Mouse (Mus musculus) MEL (cell line): Measurements from ENCODE around the gene Ppfia1.

Experiments
- GATA1 ChIP-seq: IDR thresholded peaks from 2 replicates; pipeline ENCODE4 v1.6.1; 2011; ENCODE audit warnings: low read depth, low read length, improper control_type of control experiment
- KAT2A ChIP-seq: conservative IDR thresholded peaks from 2 replicates; pipeline ENCODE4 v1.6.1; 2012; ENCODE audit warnings: low read depth, low read length, improper control_type of control experiment, inconsistent platforms
- MAZ ChIP-seq: IDR thresholded peaks from 2 replicates; pipeline ENCODE4 v1.6.1; 2012; ENCODE audit warnings: low read depth, mild to moderate bottlenecking, inconsistent platforms, low read length, improper control_type of control experiment

GRCm38 (mm10) chr7:144571598-144571997 is 18.1 kb upstream of the Ppfia1 start:
- no peak for TF ChIP-seq GATA1
- no peak for TF ChIP-seq KAT2A
- TF ChIP-seq MAZ, result no peak
